Mouse (Mus musculus) liver (tissue): ENCODE measurements around the gene Lhx4.

Experiments used
- DNase-seq: peaks from one replicate; pipeline ENCODE4 v3.0.0-alpha.2; 2020; ENCODE audit warnings: mixed read lengths

The Lhx4 gene

DNA sequence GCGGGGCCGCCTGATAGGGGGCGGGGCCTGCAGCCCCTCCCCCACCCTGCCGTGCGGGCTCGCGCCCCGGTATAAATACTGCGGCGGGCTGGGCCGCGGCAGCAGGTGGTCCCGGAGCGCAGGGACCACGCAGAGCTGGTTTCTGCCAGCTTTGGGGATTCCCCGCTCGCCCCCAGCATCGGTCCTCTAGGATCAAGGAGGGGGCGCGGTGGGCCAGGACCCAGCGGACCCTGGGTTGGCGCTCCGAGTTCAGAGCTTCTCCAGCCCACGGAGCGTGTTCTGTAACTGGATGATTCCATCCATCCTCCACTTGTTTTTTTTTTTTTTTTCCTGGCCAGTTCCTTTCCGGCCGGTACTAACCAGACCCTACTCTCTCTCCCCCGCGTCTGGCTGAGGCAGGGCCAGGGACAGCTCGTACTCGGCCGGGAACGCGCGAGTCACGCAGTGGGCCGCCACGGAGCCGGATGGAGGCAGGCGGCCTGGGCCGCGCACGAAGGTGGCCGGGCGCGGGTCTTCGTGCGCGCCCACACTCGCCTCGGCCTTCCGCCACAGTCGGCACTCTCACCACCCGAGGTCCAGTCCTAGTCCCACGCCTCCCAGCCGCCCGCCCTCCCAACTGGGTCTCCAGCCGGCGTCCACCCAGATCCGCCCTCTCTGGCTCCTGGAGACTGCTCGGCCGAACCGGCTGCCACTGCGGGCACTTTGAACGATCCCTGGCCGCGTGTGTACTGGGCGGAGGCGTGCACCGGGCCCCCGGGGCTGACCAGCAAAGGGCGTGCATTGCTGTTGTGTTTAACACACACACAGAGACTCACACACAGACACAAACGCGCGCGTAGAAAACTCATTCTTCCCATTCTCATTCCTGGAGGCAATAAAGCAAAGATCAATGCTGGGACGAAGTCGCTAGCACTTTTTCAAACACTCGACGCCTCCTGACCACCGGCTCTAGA is 8.8 kb downstream of the Lhx4 start:
- DNase-seq: no peak

DNA sequence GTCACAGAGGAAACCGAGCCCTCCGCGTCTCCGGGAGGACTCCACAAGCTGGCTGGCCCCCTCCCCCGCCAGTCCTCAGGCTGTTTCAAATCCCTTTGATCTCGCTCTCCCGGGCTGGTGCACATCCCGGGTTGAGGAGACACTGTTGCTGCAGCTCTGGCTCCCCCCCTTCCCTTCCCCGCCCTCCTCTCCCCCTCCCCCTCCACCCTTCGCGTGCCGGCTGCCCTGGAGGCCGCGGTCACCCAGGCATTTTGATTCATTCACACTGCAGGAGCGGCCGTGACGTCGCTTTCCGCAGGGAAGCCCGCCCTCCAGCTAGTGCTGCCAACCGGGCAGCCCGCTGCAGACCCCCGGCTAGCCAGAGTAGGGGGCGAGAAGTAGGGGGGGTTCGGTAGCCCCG is 9.5 kb downstream of the Lhx4 start:
- no peak for DNase-seq

DNA sequence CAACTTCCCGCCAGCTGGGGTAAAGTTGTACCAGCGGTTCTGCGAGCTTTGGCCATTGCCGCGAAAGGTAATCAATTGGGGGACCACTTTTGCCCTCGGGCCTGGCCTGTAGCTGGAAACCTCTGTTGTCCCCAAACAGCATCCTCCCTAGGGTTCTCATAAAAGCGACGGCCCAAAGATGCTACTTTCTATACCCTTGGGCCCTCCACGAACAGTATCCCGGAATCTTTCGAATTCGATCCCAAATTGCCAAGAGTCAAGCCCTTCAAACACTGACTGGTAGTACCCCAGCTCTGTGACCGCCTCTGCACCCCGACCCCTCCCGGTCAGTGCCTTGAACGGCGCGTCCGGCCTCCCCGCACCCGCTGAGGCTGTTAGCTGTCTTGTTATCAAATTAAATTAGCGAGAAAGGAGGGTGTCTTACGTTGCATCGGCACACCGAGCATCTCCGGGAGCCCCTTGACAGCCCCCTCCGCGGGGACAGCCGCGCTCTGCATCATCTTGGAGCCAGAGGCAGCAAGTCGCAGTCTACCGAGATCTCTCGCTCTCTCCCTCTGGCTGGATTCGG is 10.0 kb downstream of the Lhx4 start:
- no peak for DNase-seq

DNA sequence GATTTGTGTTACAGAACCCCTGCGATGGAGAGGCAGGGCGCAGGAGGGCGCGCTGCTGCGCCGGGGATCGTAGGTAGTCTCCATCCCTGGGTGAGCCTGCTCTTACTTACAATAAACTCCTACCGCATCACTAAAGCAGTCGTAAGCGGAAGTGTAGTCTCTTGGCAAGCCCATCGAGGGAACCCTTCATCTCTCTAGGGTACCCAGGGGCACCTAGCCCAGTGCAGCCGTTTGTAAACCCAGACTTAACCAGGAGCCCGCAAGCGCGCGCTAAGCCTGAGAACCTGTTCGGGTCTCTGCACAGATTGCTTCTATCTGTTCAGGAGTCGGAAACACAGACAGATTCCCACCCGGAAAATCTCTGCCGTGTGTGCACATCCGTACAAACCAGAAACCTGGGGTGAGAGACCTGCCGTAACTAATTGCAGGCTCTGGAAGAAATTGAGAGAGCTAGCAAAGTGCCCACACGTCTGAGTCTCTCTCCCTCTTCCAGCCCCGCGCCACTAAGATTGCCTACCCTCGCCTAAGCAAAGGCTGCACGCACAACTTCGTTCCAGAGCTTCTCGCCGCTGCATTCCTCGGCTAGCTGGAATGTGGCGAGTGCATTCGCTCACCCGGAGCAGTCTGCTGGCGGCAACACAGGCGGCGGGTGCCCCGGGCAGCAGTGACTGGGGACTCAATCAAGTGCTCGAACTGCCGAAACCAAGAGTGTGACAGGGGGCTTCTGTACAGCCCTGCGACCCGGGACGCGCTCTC is 10.7 kb downstream of the Lhx4 start:
- DNase-seq: no peak

DNA sequence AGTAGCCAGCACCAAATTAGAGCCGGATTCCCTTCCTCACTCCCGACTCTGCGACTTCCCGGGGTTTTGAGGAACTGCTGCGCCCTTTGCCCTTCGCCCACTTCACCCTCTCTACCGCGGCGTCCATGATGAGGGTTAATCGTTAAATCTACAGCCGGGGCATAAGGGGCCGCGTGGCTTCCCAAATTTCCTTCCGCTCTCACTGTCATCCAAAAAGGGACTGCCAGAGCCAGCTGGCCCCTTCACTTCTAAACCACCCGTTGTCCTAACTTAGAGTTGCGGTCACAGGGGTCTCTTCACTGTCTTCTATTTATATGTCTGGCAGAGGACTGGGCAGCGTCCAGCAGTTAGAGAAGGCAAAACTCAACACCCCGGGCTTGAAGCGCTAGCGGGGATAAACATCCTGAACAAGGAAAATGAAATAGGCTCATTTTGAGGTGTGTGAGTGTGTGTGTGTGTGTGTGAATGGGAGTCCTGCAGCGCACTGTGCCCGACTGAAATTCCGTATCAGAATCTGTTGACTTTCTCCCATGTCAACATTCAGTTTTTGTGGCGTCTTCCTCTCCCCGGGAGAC is 13.6 kb downstream of the Lhx4 start:
- DNase-seq: no peak

DNA sequence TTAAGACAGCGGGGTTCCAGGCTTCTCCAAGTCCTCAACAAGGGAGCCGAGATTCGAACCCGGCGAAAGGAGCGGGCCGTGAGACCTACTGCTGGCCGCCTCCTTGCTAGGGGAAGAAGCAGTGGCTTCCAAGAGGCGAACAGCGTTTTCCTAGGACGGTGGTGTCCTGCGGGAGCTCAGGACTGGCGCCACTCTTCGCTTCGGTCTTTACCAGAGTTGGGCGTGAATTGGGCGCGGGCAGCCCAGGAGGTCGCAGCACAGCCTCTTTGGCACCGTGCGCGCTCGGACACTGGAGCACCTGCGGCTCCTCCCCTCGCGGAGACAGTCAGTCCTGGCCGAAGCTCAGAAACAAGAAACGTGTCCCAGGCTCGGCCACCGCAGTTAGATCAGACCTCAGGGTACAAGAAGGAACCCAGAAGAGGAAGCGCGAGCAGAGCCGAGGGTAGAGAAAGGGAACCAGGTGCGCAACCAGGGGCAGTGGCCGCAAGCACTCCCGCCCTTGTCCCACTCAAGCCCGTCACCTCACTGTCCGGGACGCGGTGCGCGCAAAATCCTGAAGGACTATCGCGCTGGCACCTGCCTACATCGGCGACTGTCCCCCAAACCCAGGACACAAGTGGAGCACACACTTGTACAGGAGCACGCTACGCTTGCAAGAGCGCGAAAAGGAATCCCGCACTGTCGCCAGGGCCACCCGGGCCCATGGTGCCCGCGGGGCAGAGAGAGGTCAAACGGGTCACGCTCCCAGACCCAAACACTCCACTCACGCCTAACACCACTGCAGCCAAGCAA is 14.3 kb downstream of the Lhx4 start:
- no peak for DNase-seq

DNA sequence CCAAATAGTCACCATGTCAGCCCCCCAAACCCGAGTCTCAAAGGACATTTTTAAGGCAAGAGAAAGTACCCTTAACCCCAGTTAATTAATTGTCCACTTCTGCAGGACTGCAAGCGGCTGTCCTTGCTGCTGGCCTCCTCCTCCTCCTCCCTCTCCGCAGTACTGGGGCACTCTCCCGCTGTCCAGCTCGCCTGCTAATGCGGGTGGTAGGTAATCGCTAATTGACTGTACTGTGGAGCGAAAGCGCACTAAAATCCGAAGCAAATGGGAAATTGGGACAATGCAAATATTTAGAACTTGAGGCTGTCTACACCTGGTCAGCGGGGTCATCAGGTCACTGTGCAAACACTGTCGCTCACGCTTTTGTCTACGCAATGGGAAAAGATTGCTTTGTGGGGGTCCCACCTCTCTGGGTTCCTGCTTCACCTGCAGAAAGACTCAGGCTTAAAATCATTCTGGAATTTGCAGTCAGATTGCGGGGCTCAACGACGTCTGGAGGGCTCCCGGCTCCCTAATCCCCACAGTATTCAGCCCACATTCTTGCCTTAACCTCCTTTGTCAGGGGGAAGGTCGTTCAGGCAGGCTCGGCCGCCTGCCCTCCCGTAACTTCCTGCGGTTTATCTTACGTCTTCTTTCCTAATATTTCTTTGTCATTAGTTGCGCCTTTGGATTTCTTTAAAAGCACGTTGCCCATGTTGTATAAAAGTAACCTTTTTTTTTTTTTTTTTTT is 15.2 kb downstream of the Lhx4 start:
- DNase-seq: no peak

DNA sequence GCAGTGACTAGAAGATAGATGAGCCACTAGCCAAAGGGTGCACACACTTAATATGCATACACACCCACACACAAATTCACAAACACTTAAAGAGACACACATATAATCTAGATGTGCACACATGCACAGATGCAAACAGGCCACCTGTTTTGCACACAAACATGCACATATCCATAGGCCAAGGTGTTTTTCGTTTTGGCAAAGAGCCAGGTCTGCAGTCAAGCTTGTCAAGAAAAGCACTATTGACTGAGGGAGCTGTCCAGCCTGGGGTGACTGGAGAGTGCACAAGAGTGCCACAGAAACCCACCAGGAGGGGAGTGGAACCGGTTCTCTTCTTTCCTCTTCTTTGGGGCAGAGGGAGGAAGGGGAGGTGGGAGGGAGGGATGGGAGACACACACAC is 20.3 kb downstream of the Lhx4 start:
- no peak for DNase-seq

DNA sequence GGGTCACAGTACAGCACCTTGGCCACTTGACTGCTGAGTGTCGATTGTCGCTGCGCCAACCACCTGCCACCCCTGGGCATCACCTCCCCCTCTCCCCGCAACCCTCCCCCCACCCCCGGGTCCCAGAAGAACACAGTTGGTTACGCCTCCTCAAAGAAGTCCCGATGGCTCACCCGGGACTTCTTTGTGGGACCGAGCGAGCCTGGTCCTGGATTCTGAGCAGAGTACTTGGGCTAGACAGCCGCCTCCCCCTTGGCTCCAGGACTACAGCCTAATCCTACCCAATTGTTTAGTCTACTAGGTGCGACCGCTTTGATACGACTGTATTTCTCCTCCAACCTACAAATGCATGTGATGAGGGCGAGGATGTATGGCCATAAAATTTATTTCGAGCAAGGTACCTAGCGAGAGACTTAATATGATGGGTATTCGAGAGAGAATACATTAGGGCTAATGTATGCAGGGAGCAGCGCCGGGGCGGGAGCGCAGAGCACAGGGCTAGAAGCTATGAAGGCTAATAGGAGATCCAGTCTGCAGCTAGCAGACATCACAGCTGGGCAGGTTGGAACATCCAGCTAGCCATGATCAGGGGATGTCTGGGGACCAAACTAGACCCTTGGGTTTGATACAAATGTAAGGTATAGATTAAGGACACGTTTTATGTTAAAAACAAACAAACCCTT is 22.2 kb downstream of the Lhx4 start:
- no peak for DNase-seq

DNA sequence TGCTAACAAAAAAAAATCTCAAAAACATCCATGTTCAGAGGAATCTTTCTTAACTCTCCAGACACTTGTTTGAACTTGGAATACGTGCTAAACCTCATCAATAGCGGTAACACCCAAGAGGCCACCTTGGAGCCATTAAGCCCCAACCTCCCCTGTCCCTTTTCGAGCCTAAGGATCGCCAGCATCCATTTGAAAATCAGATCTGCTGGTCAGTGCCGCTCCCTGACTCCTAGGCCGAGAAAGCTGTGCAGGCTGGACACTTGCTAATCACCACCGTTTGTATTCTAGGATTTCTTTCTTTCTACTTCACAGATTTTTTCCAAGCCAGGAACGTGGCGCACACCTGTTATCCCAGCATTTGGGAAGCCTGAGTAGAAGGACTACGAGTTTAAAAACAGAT is 23.7 kb downstream of the Lhx4 start:
- DNase-seq: no peak

DNA sequence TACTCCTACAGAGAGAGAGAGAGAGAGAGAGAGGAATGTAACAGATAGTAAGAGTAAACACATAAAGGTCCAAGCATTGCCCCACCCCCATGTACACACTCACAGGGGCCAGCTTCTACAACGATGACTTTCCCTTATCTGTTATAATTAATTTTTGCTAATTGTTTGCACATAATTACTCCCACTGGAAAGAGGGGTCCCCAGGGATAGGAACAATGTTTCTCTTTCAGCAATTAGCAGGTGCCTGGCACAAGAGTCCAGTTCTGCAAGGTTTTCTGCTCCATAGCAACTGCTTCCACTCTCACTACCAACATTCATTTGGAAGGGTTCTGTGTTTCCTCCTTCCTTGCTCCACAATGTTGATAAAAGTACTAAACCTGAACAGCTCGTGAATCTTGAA is 25.6 kb downstream of the Lhx4 start:
- DNase-seq: no peak

DNA sequence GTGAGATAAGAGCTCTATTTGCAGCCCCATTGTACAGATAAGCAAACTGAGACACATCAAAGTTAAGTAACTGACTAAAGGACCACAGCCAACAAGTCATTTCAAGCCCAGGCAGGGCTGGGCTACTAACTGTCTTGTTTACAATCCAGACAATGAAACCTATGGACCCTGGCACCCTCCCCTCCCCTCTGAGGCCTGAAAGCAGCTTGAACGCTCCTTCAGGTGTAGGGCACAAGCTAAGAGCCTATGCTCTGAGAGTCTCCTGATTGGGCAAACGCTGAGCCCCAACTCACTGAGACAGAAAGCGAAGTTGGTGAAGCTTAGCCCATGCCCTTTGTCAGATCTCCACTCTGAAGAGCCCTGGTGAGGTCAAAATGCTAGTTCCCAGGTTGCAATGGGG is 27.2 kb downstream of the Lhx4 start:
- no peak for DNase-seq

DNA sequence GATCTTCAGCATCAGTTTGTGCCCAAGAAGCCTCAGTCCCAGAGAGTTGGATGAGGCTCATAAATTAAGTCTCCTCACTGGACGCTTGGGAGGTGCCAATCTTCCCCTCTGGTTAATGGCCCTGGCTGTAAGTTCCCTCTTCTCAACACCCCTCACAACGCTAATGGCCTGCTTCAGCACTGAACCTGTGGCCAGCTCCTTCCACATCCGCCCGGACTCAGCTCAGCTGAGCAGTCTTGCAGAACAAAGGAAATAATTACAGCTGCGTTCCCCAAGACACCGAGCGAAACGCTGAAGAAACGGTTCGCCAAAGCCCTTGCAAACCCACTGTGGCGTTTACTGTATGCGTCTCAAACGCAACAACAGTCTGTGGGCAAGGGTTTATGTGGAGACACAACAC is 29.3 kb downstream of the Lhx4 start:
- peak; percentile 50 for DNase-seq

DNA sequence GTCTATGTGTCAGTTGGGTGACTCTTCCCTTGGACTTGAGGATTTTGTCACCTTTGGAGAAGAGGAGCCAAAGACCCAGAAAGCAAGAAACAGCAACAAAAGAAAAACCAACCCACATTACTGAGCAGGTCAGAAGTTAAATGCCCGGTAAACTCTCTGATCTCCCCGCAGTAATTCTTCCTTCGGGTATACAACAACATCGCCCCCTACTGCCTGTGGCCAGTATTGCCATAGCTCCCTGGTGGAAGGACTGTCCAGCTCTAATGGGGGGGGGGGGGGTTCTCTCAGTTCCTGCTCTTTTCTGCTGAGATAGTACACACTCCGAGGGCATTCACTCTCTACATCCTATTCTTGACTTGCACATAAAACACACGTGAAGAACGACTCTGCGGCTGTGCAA is 30.0 kb downstream of the Lhx4 start:
- DNase-seq: peak; percentile 39

DNA sequence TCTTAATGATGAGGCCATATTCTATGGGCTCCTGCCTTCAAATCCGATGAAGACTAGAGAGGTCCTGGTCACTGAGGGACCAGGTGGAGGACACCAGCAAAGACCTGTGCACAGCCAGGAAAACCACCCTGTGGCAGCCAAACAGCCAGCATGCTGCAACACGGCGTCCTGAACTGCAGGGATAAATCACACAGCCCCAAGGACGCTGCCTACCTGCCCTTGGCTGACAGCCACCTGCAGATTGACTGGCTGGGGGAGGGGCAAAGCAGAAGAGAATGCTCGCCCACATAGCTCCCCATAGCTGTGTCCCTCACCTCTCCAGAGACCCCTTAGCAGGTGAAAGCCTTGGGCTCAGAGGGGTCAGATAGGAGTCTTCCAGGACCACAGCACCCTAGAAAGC is 31.5 kb downstream of the Lhx4 start:
- no peak for DNase-seq

DNA sequence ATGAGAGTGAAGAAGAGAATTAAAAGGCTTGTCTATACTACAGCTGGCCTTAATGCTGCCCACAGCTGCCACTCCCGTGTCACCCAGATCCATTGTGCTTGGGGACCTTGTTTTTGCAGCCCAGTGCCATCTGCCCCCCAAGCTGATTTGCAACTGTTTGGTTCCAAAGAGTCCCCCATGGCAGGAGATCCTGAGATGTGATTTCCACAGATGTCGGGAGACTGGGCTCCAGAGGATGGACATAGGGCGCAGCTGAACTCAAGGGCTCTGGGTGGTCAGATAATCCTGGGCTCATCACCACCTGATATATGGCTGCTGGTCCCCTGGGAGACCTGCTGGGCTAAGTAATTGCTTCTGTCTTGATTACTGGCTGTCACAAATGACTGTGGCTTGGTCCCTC is 32.6 kb downstream of the Lhx4 start:
- no peak for DNase-seq

DNA sequence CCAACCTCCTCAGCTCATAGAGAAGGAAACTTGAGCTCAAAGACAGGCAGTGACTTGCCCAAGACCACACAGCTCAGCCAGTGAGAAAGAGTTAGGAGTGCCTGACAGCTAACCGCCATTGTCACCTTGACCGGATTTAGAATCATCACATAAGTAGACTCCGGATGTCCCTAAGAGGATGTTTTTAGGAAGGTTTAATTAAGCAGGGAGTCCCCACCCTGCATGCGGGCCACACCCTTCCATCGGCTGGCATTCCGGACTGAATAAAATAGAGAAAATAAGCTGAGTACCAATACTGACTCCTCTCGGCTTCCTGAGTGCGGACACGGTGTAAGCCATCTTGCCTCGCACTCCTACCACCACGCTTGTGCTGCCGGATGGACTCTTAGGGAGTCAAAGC is 34.2 kb downstream of the Lhx4 start:
- no peak for DNase-seq

DNA sequence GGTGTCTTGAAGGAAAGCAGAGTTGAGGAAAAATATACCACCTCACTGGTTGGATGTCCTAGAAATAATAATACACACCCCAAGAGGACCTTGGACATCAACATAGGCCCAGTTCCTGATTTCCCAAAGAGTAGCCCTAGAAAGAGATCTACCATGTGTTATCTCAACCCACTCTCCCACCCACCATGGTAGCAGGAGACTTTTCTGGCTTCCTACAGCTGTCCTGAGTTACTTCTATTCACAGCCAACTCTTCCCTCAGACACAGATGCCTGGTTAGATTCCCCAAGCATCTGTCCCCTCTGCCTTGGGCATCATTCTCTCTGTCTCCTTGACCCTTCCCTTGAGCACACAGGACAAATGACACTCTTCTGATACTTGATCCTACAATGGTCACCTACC is 36.1 kb downstream of the Lhx4 start:
- no peak for DNase-seq

DNA sequence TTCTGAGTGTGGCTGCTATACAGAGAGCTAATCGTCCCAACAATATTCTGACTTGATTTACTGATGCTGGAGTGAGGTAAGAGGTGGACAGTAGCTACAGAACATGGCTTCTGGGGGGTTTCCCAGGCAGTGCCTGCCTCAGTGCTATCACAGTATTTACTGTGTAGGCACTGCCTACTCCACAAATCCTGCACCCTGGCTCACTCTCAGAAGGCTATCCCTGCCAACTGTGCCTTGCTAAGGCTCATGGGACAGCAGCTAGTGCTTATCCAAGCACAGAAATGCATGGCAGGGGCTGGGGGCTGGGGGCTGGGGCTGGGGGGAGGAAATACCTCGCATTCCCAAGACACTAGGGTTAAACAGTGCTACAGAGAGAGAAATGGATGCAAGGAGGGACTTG is 38.2 kb downstream of the Lhx4 start:
- no peak for DNase-seq

DNA sequence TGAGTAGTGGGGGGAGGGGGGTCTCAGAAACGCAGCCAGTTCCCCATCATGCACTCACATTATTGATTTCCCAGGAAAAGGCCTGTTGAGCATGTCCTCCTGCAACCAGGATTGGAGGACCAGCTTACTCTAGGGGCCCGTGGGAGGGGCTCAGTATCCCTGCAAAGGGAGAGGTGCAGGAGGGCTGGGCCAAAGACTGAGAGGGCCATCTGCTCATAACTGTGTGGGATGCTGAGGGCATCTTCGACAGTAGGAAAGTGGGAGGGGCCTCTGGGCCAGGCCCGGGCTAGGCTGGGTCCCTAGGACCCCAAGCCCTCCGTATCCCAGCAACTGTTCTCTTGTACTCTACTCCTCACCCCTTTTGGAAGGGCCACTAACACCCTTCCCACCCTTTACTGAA is 47.3 kb downstream of the Lhx4 start:
- DNase-seq: no peak

DNA sequence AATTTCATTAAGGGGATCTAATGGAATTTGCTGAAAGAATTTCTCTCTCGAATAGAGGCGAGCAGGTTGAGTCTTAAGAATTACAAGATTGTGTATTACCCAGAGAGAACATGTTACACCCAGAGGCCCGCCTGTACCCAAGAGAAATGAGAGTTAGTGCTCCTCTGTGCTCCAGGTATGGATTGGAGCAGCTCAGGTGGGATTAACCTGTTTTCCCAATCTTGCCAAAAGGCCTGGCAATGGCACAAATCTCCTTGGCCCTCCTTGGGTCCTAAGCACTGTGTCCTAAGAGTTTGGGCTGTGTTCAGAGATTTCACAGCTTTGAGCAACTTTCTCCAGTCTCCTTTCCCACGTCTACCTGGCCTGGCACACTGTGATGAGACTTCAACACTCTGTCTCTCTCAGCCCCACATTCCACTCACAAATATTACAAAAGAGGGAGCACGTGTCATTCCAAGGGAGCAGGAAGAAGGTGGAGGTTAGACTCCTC is 48.2 kb downstream of the Lhx4 start:
- no peak for DNase-seq
